9 mouse cellular contexts compared by ENCODE assay signal in the genomic region with DNA sequence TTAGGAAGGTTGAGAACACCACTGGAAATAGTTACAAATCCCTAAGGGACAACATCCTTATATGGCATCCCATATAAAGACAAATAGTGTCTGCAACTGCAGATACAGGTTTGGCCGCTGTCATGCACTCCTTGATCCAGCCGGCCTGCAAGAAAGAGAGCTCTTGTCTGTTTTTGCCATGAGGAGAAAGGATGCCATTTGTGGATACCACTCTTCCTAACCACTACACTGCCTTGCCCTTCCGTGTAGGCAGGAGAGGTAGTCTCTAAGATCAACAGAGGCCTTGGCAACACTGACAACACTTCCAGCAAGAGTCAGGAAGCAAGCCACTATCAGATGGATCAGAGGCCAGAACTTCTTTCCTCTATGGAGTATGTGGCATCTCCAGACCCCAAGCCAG. TPM values are rescaled to one million over a fixed set of nuclear protein-coding genes. Genes with fewer than 3 reads are reported as not detected.
A peak's percentile ranks its signal among the peaks of the same experiment; 100 is the strongest.
DNase-seq lines count a peak whose midpoint lies in the region; ATAC-seq and TF ChIP-seq lines count a peak whose summit lies in the region.
"Had no signal": no experiment of that assay in that cellular context is flagged by ENCODE, and none has a peak within 500 bp of the region (broad histone marks: within the 10 kb centered on the region; RNA-seq: fewer than 3 reads in every experiment).

TSS of gene Ccdc78 (plus strand) at position 301 of the 400 bp plus-strand sequence.

- intact Hi-C loops in heart, postnatal 14 days (cut with DNase I) = no loop called here

- TF ChIP-seq CTCF in G1E (IDR thresholded peaks at IDR 0.05; ENCODE audit: low read depth, low read length) = no peak
- no peak for TF ChIP-seq CTCF in forebrain, postnatal 0 days (IDR thresholded peaks at IDR 0.05; ENCODE audit: low read depth)

- peaks cover 17% of the 10 kb centered on the region; the same call in 1 of the 2 replicates for H3K79me2 ChIP-seq in macrophage (ENCODE audit: inconsistent target)

- ATAC-seq in heart, embryonic 15.5 days (replicated peaks; ENCODE audit: insufficient number of reproducible peaks, insufficient read depth, low FRiP score, low read depth) = no peak
- no peak for ATAC-seq in G1E (ENCODE audit: extremely low read depth, insufficient number of reproducible peaks, low FRiP score, poor library complexity, severe bottlenecking)
- no peak for ATAC-seq in forebrain, postnatal 0 days
- ATAC-seq in CD4-positive, CD25-positive, alpha-beta regulatory T cell, adult 4 months = no peak

- no peaks in the 10 kb centered on the region for H3K27me3 ChIP-seq in heart, embryonic 15.5 days
- no peaks in the 10 kb centered on the region for H3K27me3 ChIP-seq in G1E (ENCODE audit: insufficient read depth, low read length)
- H3K27me3 ChIP-seq in forebrain, postnatal 0 days (ENCODE audit: insufficient read depth, low read length) = no peaks in the 10 kb centered on the region

- no peaks in the 10 kb centered on the region for H3K9me3 ChIP-seq in heart, embryonic 15.5 days (replicated peaks)
- H3K9me3 ChIP-seq in G1E (replicated peaks) = no peaks in the 10 kb centered on the region
- no peaks in the 10 kb centered on the region for H3K9me3 ChIP-seq in forebrain, postnatal 0 days (ENCODE audit: low read length)

- no peak for DNase-seq in heart, postnatal 14 days
- no peak for DNase-seq in G1E (ENCODE audit: low spot score)
- DNase-seq in forebrain, postnatal 0 days = no peak
- no peak for DNase-seq in layer of hippocampus, adult 9-11 months
- no peak for DNase-seq in gastrocnemius, adult 18-20 months (ENCODE audit: low spot score)
- DNase-seq: cerebellum, postnatal 36 days had no signal

- H3K4me2 ChIP-seq in heart, embryonic 15.5 days = peak within 1 kb of the TSS; percentile 78
- peak within 1 kb of the TSS; percentile 82 for H3K4me2 ChIP-seq in forebrain, postnatal 0 days (ENCODE audit: low read depth)

- peak within 1 kb of the TSS; percentile 73 for H3K9ac ChIP-seq in heart, embryonic 15.5 days
- peak within 1 kb of the TSS; percentile 70 for H3K9ac ChIP-seq in forebrain, postnatal 0 days

- peaks cover 48% of the 10 kb centered on the region for H3K36me3 ChIP-seq in heart, embryonic 15.5 days
- H3K36me3 ChIP-seq in G1E (replicated peaks) = peaks cover 83% of the 10 kb centered on the region
- peaks cover 43% of the 10 kb centered on the region for H3K36me3 ChIP-seq in forebrain, postnatal 0 days (ENCODE audit: insufficient read depth)
- peaks cover 29% of the 10 kb centered on the region for H3K36me3 ChIP-seq in macrophage (ENCODE audit: inconsistent target)

- peak within 1 kb of the TSS; percentile 93 for H3K27ac ChIP-seq in heart, embryonic 15.5 days
- peak within 1 kb of the TSS; percentile 81 for H3K27ac ChIP-seq in forebrain, postnatal 0 days (ENCODE audit: low read depth, low read length)
- peak within 1 kb of the TSS; percentile 48 for H3K27ac ChIP-seq in macrophage

- peak within 1 kb of the TSS; percentile 82 for H3K4me3 ChIP-seq in heart, embryonic 15.5 days
- H3K4me3 ChIP-seq in G1E (ENCODE audit: low read depth, low read length) = peak within 1 kb of the TSS; percentile 79
- H3K4me3 ChIP-seq in forebrain, postnatal 0 days (ENCODE audit: low read depth, low read length) = peak within 1 kb of the TSS; percentile 70
- H3K4me3 ChIP-seq in macrophage (ENCODE audit: inconsistent target) = peak within 1 kb of the TSS; percentile 68

- H3K4me1 ChIP-seq in heart, embryonic 15.5 days (replicated peaks) = peaks cover 43% of the 10 kb centered on the region
- H3K4me1 ChIP-seq in G1E (ENCODE audit: insufficient read depth, low read depth, low read length) = peaks cover 46% of the 10 kb centered on the region
- peaks cover 6% of the 10 kb centered on the region for H3K4me1 ChIP-seq in forebrain, postnatal 0 days (ENCODE audit: insufficient read depth)

- WGBS in heart, embryonic 15.5 days = 71% methylated on average over 3 of the region's 3 CpGs
- WGBS in forebrain, postnatal 0 days = 78% methylated on average over 3 of the region's 3 CpGs
- WGBS in macrophage (ENCODE audit: missing documents) = 87% methylated on average over 3 of the region's 3 CpGs

RNA-seq across cellular contexts. Expression of gene Ccdc78, which starts in this region (rescaled TPM):
- polyA plus RNA-seq in heart, embryonic 15.5 days (2015; fragmentation: Nextera tagmentation; extraction: Ambion mirVana) = 0.13 and 0.23 TPM in 2 replicates
- under 1 TPM in 1 of 2 experiments, not detected in 1; 0.17 TPM for total RNA-seq in heart, postnatal 14 days (2021)
- total RNA-seq in G1E (2014; fragmentation: Nextera tagmentation) (not detected in 2 replicates), G1E (2017) (0.06 and 0.22 TPM in 2 replicates)
- polyA plus RNA-seq in G1E (2012) (0.05 TPM in 1 of 2 replicates, not detected in the other), macrophage (2018) (not detected in 3 replicates)
- total RNA-seq in forebrain, postnatal 0 days (2014; rRNA removed) = 0.31 TPM in 1 of 2 replicates, not detected in the other
- polyA plus RNA-seq in forebrain, postnatal 0 days (2015; fragmentation: Nextera tagmentation; extraction: Ambion mirVana) = 0.36 and 0.45 TPM in 2 replicates
- under 1 TPM in 6 of 26 experiments, not detected in 20; 0.43 to 0.69 (median 0.60) TPM for total RNA-seq in macrophage (2018; cell fraction: chromatin; rRNA removed)
- under 1 TPM in 3 of 26 experiments, not detected in 23; 0.07 to 0.14 (median 0.12) TPM for total RNA-seq in macrophage (2018; cell fraction: cytosol; rRNA removed)
- under 1 TPM in 2 of 26 experiments, not detected in 24; 0.26 to 0.39 TPM for total RNA-seq in macrophage (2018; cell fraction: nucleus; rRNA removed)
- 1 to 10 TPM in 1 of 2 experiments, under 1 TPM in 1; 0.28 to 1.4 TPM for polyA plus RNA-seq in CD4-positive, CD25-positive, alpha-beta regulatory T cell, adult 4 months (2017; shearing (Covaris generic))
- not detected for total RNA-seq in gastrocnemius, adult 18-20 months (2021)
